Mouse (Mus musculus) lung, postnatal 0 days (tissue): ENCODE results near the gene Prmt3. TPM values are rescaled to one million over a fixed set of nuclear protein-coding genes. Genes with fewer than 3 reads are reported as not detected.

ENCODE experiments used
- ATAC-seq: fragments of 200-750 bp; cut with Nextera tagmentation; 2 replicates; pipeline ENCODE4 v1.8.0; 2017; ENCODE audit warnings: moderate library complexity
- DNase-seq: peaks from one replicate; pipeline ENCODE4 v3.0.0-alpha.2; 2016; ENCODE audit warnings: low spot score
- H3K27ac ChIP-seq: fragments of 300-500 bp; sonication (generic); 2 replicates; pipeline ENCODE4 v1.5.1; 2014; ENCODE audit warnings: antibody characterized with exemption, mild to moderate bottlenecking, low read length, mixed read lengths
- H3K27me3 ChIP-seq: fragments of 300-500 bp; sonication (generic); replicated peaks from 2 replicates; pipeline ENCODE4 v1.6.1; 2014; ENCODE audit warnings: low read length, mixed read lengths; ENCODE audit not compliant: insufficient read depth
- H3K36me3 ChIP-seq: fragments of 300-500 bp; sonication (generic); 2 replicates; pipeline ENCODE4 v1.6.1; 2014; ENCODE audit warnings: low read length, mixed read lengths; ENCODE audit not compliant: insufficient read depth
- H3K4me1 ChIP-seq: fragments of 300-500 bp; sonication (generic); 2 replicates; pipeline ENCODE4 v1.6.1; 2014; ENCODE audit warnings: antibody characterized with exemption, low read depth, low read length, mixed read lengths; ENCODE audit not compliant: insufficient read depth
- H3K4me2 ChIP-seq: fragments of 300-500 bp; sonication (generic); replicated peaks from 2 replicates; pipeline ENCODE4 v1.6.1; 2014; ENCODE audit warnings: low read depth, mild to moderate bottlenecking, low read length, moderate library complexity, mixed read lengths
- H3K4me3 ChIP-seq: fragments of 300-500 bp; sonication (generic); 2 replicates; pipeline ENCODE4 v1.5.1; 2014; ENCODE audit warnings: low read depth, low read length
- H3K9ac ChIP-seq: fragments of 300-500 bp; sonication (generic); replicated peaks from 2 replicates; pipeline ENCODE4 v1.6.1; 2014; ENCODE audit warnings: low read depth, mild to moderate bottlenecking
- H3K9me3 ChIP-seq: fragments of 300-500 bp; sonication (generic); 2 replicates; pipeline ENCODE4 v1.6.1; 2016; ENCODE audit warnings: low read length, mixed read lengths
- CTCF ChIP-seq: IDR thresholded peaks from 2 replicates; pipeline ENCODE4 v1.5.1; 2016; ENCODE audit warnings: antibody characterized with exemption, mild to moderate bottlenecking
- EP300 ChIP-seq: IDR thresholded peaks from 2 replicates; pipeline ENCODE4 v1.6.1; 2016; ENCODE audit warnings: antibody characterized with exemption, mild to moderate bottlenecking, control low read depth
- WGBS: fragments of 180-500 bp; shearing (Covaris S2); extraction: QIAGEN DNeasy Blood & Tissue Kit; methylation state at CpG from one replicate; pipeline ENCODE4 v1.1.7; 2014; 5-methylcytosine and 5-hydroxymethylcytosine counted together
- polyA plus RNA-seq: library from polyadenylated mRNA; unstranded; fragments of >200 nt; fragmentation: Nextera tagmentation; extraction: Ambion mirVana; gene quantifications from 2 replicates; pipeline ENCODE4 v1.2.1, GENCODE M21; 2015

Gene Prmt3
- polyA plus RNA-seq, 1 experiment from 2014 or later = 15.9 TPM

GRCm38 (mm10) chr7:49858257-49858656, 80.1 kb downstream of the Prmt3 start:
- no peaks in the 10 kb centered on the region for H3K4me1 ChIP-seq

GRCm38 (mm10) chr7:49859820-49860219, 81.7 kb downstream of the Prmt3 start:
- DNase-seq = no peak
- no peak overlapping the region for H3K4me2 ChIP-seq
- ATAC-seq = no peak
- no peaks in the 10 kb centered on the region for H3K4me1 ChIP-seq
- no peak overlapping the region for H3K27ac ChIP-seq
- no peaks in the 10 kb centered on the region for H3K36me3 ChIP-seq
- no peaks in the 10 kb centered on the region for H3K27me3 ChIP-seq
- H3K4me3 ChIP-seq = no peak overlapping the region
- H3K9ac ChIP-seq = no peak overlapping the region
- 91% methylated on average over 3 of the region's 3 CpGs for WGBS
- no peak for TF ChIP-seq EP300
- H3K9me3 ChIP-seq = no peaks in the 10 kb centered on the region

More at GRCm38 (mm10) chr7:49858257-49858656, 80.1 kb downstream of the Prmt3 start:
- no peak overlapping the region for H3K27ac ChIP-seq
- no peak overlapping the region for H3K4me2 ChIP-seq
- DNase-seq (no peak), ATAC-seq (no peak)
- H3K9me3 ChIP-seq = no peaks in the 10 kb centered on the region
- no peak overlapping the region for H3K9ac ChIP-seq
- no peaks in the 10 kb centered on the region for H3K36me3 ChIP-seq
- no peak overlapping the region for H3K4me3 ChIP-seq
- 78% methylated on average over 3 of the region's 3 CpGs for WGBS
- H3K27me3 ChIP-seq = no peaks in the 10 kb centered on the region
- TF ChIP-seq CTCF (no peak), EP300 (no peak)

- DNase-seq (no peak), ATAC-seq (no peak)
- TF ChIP-seq CTCF = no peak
- no peak for TF ChIP-seq EP300
- no peaks in the 10 kb centered on the region for H3K4me1 ChIP-seq
- H3K27ac ChIP-seq = no peak overlapping the region
- no peaks in the 10 kb centered on the region for H3K27me3 ChIP-seq
- no peaks in the 10 kb centered on the region for H3K9me3 ChIP-seq
- H3K9ac ChIP-seq = no peak overlapping the region
- H3K4me3 ChIP-seq = no peak overlapping the region
- WGBS = 94% methylated on average over 2 of the region's 2 CpGs
- no peaks in the 10 kb centered on the region for H3K36me3 ChIP-seq
- H3K4me2 ChIP-seq = no peak overlapping the region
These were observed 83.0 kb downstream of the Prmt3 start for GRCm38 (mm10) chr7:49861196-49861595.

DNA sequence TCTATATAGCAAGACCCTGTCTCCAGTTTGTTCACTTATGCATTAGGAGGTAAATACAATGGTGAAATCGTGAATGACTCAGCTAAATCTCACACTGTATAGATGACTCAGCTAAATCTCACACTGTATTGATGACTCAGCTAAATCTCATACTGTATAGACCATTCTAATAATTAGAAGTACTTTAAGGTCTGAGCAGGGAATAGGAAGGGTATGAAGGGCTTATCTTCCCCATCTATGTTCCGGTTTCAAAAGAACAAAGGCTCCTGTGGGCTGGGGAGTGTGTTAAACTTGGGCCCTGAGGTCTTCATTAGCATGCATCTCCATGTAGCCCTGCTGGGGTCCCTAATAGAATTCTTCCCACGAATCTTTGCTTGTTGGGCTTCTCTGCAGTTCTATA, 85.6 kb downstream of the Prmt3 start:
- H3K4me3 ChIP-seq = no peak overlapping the region
- no peaks in the 10 kb centered on the region for H3K36me3 ChIP-seq
- H3K4me2 ChIP-seq = no peak overlapping the region
- H3K9ac ChIP-seq = no peak overlapping the region
- H3K4me1 ChIP-seq = no peaks in the 10 kb centered on the region
- H3K27me3 ChIP-seq = no peaks in the 10 kb centered on the region
- WGBS = 78% methylated on average over 3 of the region's 3 CpGs
- ATAC-seq = no peak
- DNase-seq = no peak
- H3K9me3 ChIP-seq = no peaks in the 10 kb centered on the region
- no peak overlapping the region for H3K27ac ChIP-seq
- TF ChIP-seq EP300 (no peak), CTCF (no peak)

DNA sequence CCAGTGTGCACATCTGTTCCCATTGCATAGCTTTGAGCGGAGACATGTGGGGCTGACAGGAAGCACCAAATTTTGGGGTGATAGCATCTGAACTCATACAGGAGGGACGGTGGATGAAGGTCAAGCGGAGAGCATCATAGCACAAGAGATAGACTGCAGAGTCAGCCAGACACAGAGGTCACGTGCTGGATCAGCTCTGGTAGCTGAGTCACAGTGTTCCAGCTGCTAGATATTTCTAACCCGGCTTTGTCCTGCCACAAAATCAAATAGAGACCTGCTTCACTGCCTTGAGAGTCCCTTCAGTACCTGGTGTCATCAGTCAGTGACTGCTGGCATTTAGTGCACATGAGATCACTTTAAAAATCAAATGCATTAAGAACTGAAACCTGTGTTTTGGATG, 91.5 kb downstream of the Prmt3 start:
- no peak overlapping the region for H3K27ac ChIP-seq
- no peaks in the 10 kb centered on the region for H3K9me3 ChIP-seq
- no peak overlapping the region for H3K4me3 ChIP-seq
- ATAC-seq (no peak), DNase-seq (no peak)
- H3K27me3 ChIP-seq = no peaks in the 10 kb centered on the region
- no peak overlapping the region for H3K4me2 ChIP-seq
- TF ChIP-seq EP300 = no peak
- TF ChIP-seq CTCF = no peak
- H3K4me1 ChIP-seq = no peaks in the 10 kb centered on the region
- H3K9ac ChIP-seq = no peak overlapping the region
- 61% methylated on average over 5 of the region's 5 CpGs for WGBS
- H3K36me3 ChIP-seq = no peaks in the 10 kb centered on the region

GRCm38 (mm10) chr7:49870276-49870675, 92.1 kb downstream of the Prmt3 start:
- TF ChIP-seq EP300 (no peak), CTCF (no peak)
- no peaks in the 10 kb centered on the region for H3K27me3 ChIP-seq
- DNase-seq (no peak), ATAC-seq (no peak)
- 70% methylated on average over 3 of the region's 3 CpGs for WGBS
- no peaks in the 10 kb centered on the region for H3K36me3 ChIP-seq
- H3K9me3 ChIP-seq = no peaks in the 10 kb centered on the region
- H3K9ac ChIP-seq = no peak overlapping the region
- H3K4me2 ChIP-seq = no peak overlapping the region
- H3K4me1 ChIP-seq = no peaks in the 10 kb centered on the region
- no peak overlapping the region for H3K27ac ChIP-seq
- H3K4me3 ChIP-seq = no peak overlapping the region

DNA sequence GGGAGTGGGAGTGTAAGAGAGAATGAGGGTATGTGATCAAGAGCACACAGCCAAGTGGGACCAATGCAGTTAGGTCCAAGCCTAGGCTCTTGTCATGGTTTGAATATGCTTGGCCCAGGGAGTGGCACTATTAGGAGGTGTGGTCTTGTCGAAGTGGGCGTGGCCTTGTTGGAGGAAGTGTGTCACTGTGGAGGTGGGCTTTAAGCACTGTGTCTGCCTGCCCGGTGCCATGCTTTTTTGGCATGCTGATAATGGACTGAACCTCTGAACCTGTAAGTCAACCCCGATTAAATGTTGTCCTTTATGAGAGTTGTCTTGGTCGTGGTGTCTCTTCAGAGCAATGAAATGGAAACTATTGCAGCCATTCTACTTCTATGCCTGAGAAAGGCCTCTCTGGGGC, 99.2 kb downstream of the Prmt3 start:
- no peaks in the 10 kb centered on the region for H3K27me3 ChIP-seq
- no peaks in the 10 kb centered on the region for H3K9me3 ChIP-seq
- no peaks in the 10 kb centered on the region for H3K4me1 ChIP-seq
- no peak for DNase-seq
- H3K36me3 ChIP-seq = no peaks in the 10 kb centered on the region
- no peak overlapping the region for H3K9ac ChIP-seq
- TF ChIP-seq EP300 = no peak
- TF ChIP-seq CTCF = no peak
- H3K4me2 ChIP-seq = no peak overlapping the region
- ATAC-seq = no peak
- H3K4me3 ChIP-seq = no peak overlapping the region
- 77% methylated on average over 5 of the region's 5 CpGs for WGBS
- no peak overlapping the region for H3K27ac ChIP-seq
